Mouse (Mus musculus) E14TG2a.4 (cell line): ENCODE data around the gene Rgs21.

Source experiments
- CTCF ChIP-seq: conservative IDR thresholded peaks from 2 replicates; pipeline ENCODE4 v1.5.1; 2014; ENCODE audit warnings: low read length
- NANOG ChIP-seq: IDR thresholded peaks from 2 replicates; pipeline ENCODE4 v1.6.1; 2014; ENCODE audit warnings: borderline replicate concordance, low read length, mixed read lengths

- TF ChIP-seq CTCF (no peak), NANOG (no peak)
Observed at GRCm38 (mm10) chr1:144567567-144567966, at the start of gene Rgs21.
